Mouse (Mus musculus): ENCODE measurements around the gene Emx2.

The Emx2 gene

DNA sequence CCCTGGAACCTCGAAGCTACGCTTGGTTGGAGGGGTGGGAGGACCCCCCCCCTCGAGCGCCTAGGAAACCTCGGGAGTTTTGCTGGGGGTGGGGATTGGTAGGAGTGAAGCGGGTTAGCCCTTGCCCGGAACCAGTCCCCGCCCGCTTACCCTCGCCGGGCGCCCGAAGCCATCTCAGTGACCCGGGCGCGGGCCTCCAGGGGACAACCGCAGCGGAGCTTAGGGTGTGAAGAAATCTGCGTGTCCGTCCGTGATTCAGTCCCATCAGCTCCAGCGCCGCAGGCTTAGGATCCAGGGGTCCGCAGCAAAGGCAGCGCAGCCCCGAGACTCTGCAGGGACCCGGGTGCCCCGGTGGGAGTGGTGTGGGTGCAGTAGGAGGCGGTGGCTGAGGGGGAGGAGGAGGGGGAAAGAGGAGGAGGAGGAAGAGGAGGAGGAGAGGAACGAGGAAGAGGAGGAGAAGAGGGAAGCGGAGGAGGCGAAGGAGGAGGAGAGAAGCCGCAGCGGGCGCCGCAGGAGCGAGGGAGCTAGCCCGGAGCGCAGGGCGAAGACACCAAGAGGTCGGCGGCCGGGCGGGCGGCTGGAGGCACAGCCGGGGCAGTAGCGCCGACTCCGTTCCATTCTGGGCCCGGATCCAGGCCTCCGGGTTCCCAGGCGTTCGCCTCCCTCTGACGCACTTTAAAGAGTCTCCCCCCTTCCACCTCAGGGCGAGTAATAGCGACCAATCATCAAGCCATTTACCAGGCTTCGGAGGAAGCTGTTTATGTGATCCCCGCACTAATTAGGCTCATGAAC lies at the start of gene Emx2:
Gene Emx2 (plus strand): TSS at position 422 of the 792 bp plus-strand sequence.
- no peak for DNase-seq (ENCODE audit: low spot score)

DNA sequence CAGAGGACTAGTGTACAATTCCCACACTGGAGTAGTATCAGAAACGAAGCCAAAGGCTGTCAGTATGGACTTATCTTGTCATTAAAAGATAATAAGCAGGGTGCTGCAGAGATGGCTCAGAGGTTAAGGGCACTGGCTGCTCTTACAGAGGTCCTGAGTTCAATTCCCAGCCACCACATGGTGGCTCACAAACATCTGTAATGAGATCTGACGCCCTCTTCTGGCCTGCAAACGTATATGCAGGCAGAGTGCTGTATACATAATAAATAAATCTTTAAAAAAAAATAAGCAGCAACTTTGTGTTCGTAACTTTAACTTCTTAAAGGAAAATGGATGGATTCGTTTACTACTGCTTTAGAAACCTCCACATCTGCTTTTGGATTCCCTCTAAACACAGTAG lies 44.0 kb upstream of the Emx2 start:
- no peak for DNase-seq (ENCODE audit: low spot score)

DNA sequence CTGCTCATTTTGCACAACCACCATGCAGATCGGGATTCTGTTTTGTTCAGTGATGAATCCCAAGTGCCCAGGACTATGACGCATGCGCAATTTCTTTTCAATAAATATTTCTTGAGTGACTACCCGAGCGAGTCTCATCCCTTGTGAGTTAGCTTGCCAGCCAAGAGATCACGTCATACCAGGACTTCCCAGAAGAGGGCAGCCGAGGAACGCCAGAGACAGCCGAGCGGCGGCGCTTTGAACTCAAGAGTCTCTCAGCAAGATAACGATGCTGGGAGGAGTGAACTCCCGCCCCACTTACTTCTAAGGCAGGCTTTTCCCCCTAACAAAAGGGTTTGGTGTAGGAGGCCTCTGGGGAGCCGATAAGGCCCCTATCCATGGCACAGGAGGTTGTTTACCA lies 40.1 kb upstream of the Emx2 start:
- DNase-seq (ENCODE audit: low spot score): peak; percentile 83

GRCm38 (mm10) chr19:59418671-59419070 lies 39.5 kb upstream of the Emx2 start:
- DNase-seq (ENCODE audit: low spot score): peak; percentile 16

- no peak for DNase-seq (ENCODE audit: low spot score)
Measured at GRCm38 (mm10) chr19:59422393-59422792, 35.8 kb upstream of the Emx2 start.

GRCm38 (mm10) chr19:59423685-59424084 lies 34.5 kb upstream of the Emx2 start:
- DNase-seq (ENCODE audit: low spot score): no peak

DNA sequence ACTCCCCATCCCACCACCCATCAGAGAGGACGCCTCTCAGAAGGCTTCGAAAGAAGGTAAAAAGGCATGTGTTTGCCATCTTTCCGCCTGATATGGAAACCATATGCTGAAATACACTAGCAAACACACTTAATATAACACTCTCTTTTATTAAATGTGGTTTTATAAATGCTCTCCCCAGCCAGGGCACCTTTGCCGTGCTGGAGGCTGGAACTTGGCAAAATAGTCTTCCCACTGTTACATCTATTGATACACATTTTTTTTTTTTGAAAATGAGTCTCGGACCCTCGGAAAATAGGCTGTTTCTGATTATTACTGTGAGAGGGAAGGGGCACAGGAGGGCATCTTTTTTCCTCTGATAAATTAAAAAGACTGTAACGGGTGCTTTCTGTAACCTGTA lies 33.2 kb upstream of the Emx2 start:
- no peak for DNase-seq (ENCODE audit: low spot score)

- DNase-seq (ENCODE audit: low spot score): no peak
Measured at GRCm38 (mm10) chr19:59432286-59432685, 25.9 kb upstream of the Emx2 start.

GRCm38 (mm10) chr19:59450561-59451135 lies 7.5 kb upstream of the Emx2 start:
- DNase-seq (ENCODE audit: low spot score): no peak

DNA sequence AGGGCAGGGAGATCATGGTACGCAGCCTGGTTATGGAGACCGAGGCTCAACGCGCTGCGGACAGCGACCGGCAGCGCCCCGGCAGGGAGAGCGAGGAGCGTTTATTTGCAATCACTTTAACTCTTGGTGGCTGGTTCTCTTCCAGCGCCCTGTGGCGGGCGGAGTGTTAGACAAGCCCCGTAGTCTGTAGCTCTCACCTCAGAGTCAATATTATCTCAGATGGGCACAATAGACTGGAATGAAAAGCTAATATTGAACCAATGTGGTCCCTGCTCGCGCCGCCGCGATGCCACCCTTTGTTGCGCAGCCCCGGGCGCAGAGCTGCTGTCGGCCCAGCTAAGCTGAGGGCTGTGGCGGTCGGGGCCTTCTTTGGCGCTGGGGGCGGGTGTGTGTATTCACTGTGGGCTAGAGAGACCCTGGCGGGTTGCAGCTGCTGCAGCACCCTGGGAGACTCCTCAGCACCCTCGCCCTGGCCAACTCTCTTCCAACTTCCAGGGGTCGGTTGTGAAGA lies 6.7 kb upstream of the Emx2 start:
- DNase-seq (ENCODE audit: low spot score): no peak

GRCm38 (mm10) chr19:59452321-59452720 lies 5.9 kb upstream of the Emx2 start:
- DNase-seq (ENCODE audit: low spot score): no peak

DNA sequence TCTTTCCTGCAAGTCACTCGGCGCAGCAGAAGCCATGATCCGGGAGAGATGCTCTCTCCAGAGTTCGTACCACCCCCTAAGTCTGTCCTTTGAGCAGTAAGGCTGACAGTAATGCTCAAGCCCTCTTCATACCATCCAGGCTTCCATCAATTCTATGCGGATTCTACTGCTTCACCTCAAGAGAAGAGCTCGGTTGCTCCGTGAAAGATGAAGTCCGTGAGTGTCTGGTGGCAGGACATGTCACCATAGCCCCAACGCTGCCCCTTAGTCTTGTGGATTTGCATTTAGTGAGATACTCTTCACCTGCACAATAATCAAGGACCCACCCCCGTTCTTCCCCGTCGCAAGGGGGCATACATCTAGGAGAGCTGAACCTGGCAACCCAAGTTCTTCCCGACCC lies 4.6 kb upstream of the Emx2 start:
- no peak for DNase-seq (ENCODE audit: low spot score)

DNA sequence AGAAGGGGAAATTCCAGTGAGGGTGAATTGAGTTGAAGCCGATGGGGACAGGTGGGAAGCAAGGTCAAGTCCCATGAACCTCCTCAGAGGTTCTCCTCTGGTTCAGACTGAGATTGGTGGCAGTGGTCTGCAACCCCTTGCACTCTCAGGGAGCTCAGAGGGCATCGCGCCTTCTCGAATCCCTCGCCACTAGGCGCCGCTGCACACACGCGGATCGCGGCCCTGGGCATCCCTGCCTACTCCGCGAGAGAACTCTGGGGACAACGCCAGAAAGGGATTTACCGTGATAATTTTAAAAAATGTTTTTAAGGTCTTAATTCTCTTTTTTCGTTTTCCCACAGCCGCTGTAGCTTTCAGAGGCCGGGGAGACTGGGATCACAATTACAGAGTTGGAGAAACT lies 4.0 kb upstream of the Emx2 start:
- peak; percentile 65 for DNase-seq (ENCODE audit: low spot score)

GRCm38 (mm10) chr19:59455671-59456070 lies 2.5 kb upstream of the Emx2 start:
- DNase-seq (ENCODE audit: low spot score): no peak

- no peak for DNase-seq (ENCODE audit: low spot score)
Measured at GRCm38 (mm10) chr19:59457011-59457945, 894 bp upstream of the Emx2 start.

DNA sequence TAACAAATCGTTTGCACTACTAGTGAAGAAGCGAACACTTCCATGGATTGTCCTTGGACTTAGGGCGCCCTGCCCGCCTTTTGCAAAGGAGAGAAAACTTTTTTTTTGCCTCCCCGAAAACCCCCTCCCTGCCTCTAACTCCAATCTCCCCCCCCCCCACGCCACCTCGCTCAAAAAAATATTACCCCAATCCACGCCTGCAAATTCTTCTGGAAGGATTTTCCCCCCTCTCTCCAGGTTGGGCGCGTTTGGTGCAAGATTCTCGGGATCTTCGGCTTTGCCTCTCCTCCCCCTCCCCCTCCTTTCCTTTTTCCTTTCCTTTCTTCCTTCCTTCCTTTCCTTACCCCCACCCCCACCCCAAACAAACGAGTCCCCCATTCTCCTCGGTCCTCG lies 567 bp downstream of the Emx2 start:
- DNase-seq (ENCODE audit: low spot score): no peak

DNA sequence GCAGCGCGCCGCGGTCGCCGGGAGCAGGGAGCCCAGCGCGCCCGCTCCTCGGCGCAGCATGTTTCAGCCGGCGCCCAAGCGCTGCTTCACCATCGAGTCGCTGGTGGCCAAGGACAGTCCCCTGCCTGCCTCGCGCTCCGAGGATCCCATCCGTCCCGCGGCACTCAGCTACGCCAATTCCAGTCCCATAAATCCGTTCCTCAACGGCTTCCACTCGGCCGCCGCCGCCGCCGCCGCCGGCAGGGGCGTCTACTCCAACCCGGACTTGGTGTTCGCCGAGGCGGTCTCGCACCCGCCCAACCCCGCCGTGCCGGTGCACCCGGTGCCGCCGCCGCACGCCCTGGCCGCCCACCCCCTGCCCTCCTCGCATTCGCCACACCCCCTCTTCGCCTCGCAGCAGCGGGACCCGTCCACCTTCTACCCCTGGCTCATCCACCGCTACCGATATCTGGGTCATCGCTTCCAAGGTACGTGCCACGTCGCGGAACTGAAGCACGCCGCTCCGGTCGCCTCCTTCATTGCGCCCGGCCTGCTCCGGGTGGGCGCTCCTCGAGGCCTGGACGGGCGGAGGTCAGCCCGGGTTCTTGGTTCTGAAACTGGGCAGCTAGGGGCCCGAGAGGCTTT lies 1.1 kb downstream of the Emx2 start:
- no peak for DNase-seq (ENCODE audit: low spot score)

- DNase-seq (ENCODE audit: low spot score): no peak
Measured at GRCm38 (mm10) chr19:59459811-59460241, 1.7 kb downstream of the Emx2 start.

GRCm38 (mm10) chr19:59460328-59461115 lies 2.4 kb downstream of the Emx2 start:
- DNase-seq (ENCODE audit: low spot score): no peak

- DNase-seq (ENCODE audit: low spot score): no peak
Measured at GRCm38 (mm10) chr19:59461481-59462421, 3.6 kb downstream of the Emx2 start.

Measured in lung, postnatal 25 days (tissue).